Mouse (Mus musculus): ENCODE results near the gene Ephb2.
A peak's percentile ranks its signal among the peaks of the same experiment; 100 is the strongest.

Ephb2 gene

GRCm38 (mm10) chr4:136801463-136801862, 34.3 kb downstream of the Ephb2 start:
- DNase-seq (ENCODE audit: low read depth, low spot score): peak; percentile 27

- DNase-seq (ENCODE audit: low read depth, low spot score): no peak
Observed at GRCm38 (mm10) chr4:136800366-136800765, 35.4 kb downstream of the Ephb2 start.

GRCm38 (mm10) chr4:136797677-136798569, 37.9 kb downstream of the Ephb2 start:
- DNase-seq (ENCODE audit: low read depth, low spot score): no peak

- DNase-seq (ENCODE audit: low read depth, low spot score): no peak
Observed at GRCm38 (mm10) chr4:136793320-136793719, 42.5 kb downstream of the Ephb2 start.

GRCm38 (mm10) chr4:136789821-136790220, 46.0 kb downstream of the Ephb2 start:
- no peak for DNase-seq (ENCODE audit: low read depth, low spot score)

GRCm38 (mm10) chr4:136787357-136787756, 48.4 kb downstream of the Ephb2 start:
- no peak for DNase-seq (ENCODE audit: low read depth, low spot score)

- DNase-seq (ENCODE audit: low read depth, low spot score): no peak
Observed at GRCm38 (mm10) chr4:136786453-136787276, 49.1 kb downstream of the Ephb2 start.

GRCm38 (mm10) chr4:136783552-136784150, 52.1 kb downstream of the Ephb2 start:
- no peak for DNase-seq (ENCODE audit: low read depth, low spot score)

GRCm38 (mm10) chr4:136782579-136782925, 53.2 kb downstream of the Ephb2 start:
- DNase-seq (ENCODE audit: low read depth, low spot score): no peak

GRCm38 (mm10) chr4:136781868-136782578, 53.8 kb downstream of the Ephb2 start:
- no peak for DNase-seq (ENCODE audit: low read depth, low spot score)

- DNase-seq (ENCODE audit: low read depth, low spot score): no peak
Observed at GRCm38 (mm10) chr4:136780201-136780895, 55.4 kb downstream of the Ephb2 start.

- no peak for DNase-seq (ENCODE audit: low read depth, low spot score)
Observed at GRCm38 (mm10) chr4:136779156-136779555, 56.6 kb downstream of the Ephb2 start.

GRCm38 (mm10) chr4:136776471-136776892, 59.3 kb downstream of the Ephb2 start:
- DNase-seq (ENCODE audit: low read depth, low spot score): no peak

- no peak for DNase-seq (ENCODE audit: low read depth, low spot score)
Observed at GRCm38 (mm10) chr4:136775903-136776302, 59.9 kb downstream of the Ephb2 start.

- DNase-seq (ENCODE audit: low read depth, low spot score): no peak
Observed at GRCm38 (mm10) chr4:136774201-136774600, 61.6 kb downstream of the Ephb2 start.

GRCm38 (mm10) chr4:136772952-136773584, 62.7 kb downstream of the Ephb2 start:
- no peak for DNase-seq (ENCODE audit: low read depth, low spot score)

- no peak for DNase-seq (ENCODE audit: low read depth, low spot score)
Observed at GRCm38 (mm10) chr4:136772318-136772717, 63.5 kb downstream of the Ephb2 start.

GRCm38 (mm10) chr4:136770718-136771117, 65.1 kb downstream of the Ephb2 start:
- no peak for DNase-seq (ENCODE audit: low read depth, low spot score)

GRCm38 (mm10) chr4:136768499-136768898, 67.3 kb downstream of the Ephb2 start:
- DNase-seq (ENCODE audit: low read depth, low spot score): no peak

GRCm38 (mm10) chr4:136765080-136765479, 70.7 kb downstream of the Ephb2 start:
- DNase-seq (ENCODE audit: low read depth, low spot score): no peak

Data from A20 (cell line).